Mouse (Mus musculus) E14TG2a.4 (cell line): ENCODE measurements around the gene Fxyd2.

ENCODE experiments used
- H3K27me3 ChIP-seq: 2 replicates; pipeline ENCODE4 v1.6.1; 2014; ENCODE audit warnings: low read length, control low read depth; ENCODE audit not compliant: insufficient read depth
- H3K36me3 ChIP-seq: 2 replicates; pipeline ENCODE4 v1.6.1; 2014; ENCODE audit warnings: low read length, control low read depth; ENCODE audit not compliant: insufficient read depth
- H3K4me1 ChIP-seq: replicated peaks from 2 replicates; pipeline ENCODE4 v1.6.1; 2014; ENCODE audit warnings: low read depth, low read length, control low read depth
- H3K4me3 ChIP-seq: replicated peaks from 2 replicates; pipeline ENCODE4 v1.5.1; 2014; ENCODE audit warnings: mild to moderate bottlenecking, low read length
- H3K9me3 ChIP-seq: 2 replicates; pipeline ENCODE4 v1.6.1; 2014; ENCODE audit warnings: low read length, control low read depth
- CTCF ChIP-seq: conservative IDR thresholded peaks from 2 replicates; pipeline ENCODE4 v1.5.1; 2014; ENCODE audit warnings: low read length
- NANOG ChIP-seq: IDR thresholded peaks from 2 replicates; pipeline ENCODE4 v1.6.1; 2014; ENCODE audit warnings: borderline replicate concordance, low read length, mixed read lengths
- POU5F1 ChIP-seq: IDR thresholded peaks from 2 replicates; pipeline ENCODE4 v1.6.1; 2014; ENCODE audit warnings: low read length, borderline replicate concordance

Fxyd2 gene

DNA sequence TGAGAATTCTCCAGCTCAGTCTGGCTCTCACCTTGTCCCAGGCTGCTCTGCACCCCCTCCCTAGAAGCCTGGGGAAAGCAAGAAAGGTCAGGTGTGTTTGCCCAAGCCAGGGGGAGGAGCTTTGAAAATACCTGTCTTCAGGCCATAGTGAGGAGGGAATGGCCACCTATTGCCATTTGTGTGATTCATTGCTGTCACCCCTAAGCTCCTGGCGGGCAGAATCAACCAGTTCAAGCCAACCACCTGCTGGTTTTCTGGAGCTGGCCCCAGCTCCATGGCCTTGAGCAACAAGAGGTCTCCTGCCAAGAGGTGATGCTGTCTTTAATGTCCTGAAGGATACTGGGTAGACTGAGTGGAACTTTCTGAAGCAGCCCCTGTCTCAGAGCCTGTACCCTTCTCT is 1.1 kb upstream of the Fxyd2 start:
- Histone ChIP-seq H3K27me3 (0 out of 2 replicates have a peak, but pooled peaks cover 5% of the 10 kb centered on the region), H3K4me3 (no peak overlapping the region), H3K9me3 (no peaks in the 10 kb centered on the region), H3K4me1 (peaks cover 77% of the 10 kb centered on the region), H3K36me3 (peaks cover 43% of the 10 kb centered on the region)
- TF ChIP-seq CTCF = no peak
- no peak for TF ChIP-seq POU5F1
- TF ChIP-seq NANOG = no peak

DNA sequence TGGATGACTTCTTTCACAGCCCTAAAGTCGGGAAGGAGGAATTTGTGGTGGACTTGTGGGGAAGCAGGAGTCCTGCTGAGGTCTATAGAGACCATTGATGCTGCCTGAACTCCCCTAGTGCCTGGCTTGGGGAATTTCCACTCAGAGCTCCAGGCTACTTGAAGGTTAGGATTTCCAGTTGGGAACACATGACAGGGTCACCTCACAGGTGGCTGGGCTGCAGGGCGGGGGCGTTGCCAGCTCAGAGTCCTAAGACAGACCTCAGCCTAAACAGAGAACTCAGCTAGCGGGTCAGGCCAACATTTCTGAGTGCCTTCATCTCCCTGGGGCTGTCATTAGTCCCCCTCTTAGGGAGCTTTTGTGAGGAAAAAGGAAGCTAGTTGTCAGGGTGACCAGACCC is 2.4 kb downstream of the Fxyd2 start:
- TF ChIP-seq POU5F1 (no peak), NANOG (no peak), CTCF (no peak)
- Histone ChIP-seq H3K9me3 (no peaks in the 10 kb centered on the region), H3K4me1 (peaks cover 75% of the 10 kb centered on the region), H3K4me3 (no peak overlapping the region), H3K27me3 (0 out of 2 replicates have a peak, but pooled peaks cover 5% of the 10 kb centered on the region), H3K36me3 (peaks cover 8% of the 10 kb centered on the region)

DNA sequence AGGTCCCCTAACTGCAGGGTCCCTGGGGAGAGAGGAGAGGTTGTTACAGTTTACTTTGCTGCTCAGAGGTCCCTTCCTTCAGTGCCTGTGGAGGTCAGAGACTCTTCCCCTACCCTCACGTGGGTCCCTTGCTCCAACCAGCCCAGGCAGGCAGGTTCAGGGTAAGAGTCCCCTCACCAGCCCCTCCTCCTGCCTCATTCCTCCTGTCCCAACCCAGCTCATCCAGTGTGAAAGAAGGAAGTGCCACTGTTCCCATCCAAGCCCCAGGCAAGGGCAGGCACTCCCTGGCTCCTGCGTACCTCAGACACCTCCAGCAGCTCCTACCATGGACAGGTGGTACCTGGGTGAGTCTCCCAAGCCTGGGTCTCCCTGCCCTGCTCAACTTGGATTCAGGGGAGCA is 3.5 kb downstream of the Fxyd2 start:
- no peak overlapping the region for H3K4me3 ChIP-seq
- H3K9me3 ChIP-seq = no peaks in the 10 kb centered on the region
- TF ChIP-seq POU5F1 (no peak), CTCF (no peak), NANOG (no peak)
- peaks cover 5% of the 10 kb centered on the region; the same call in 1 of the 2 replicates for H3K36me3 ChIP-seq
- 0 out of 2 replicates have a peak, but pooled peaks cover 5% of the 10 kb centered on the region for H3K27me3 ChIP-seq
- peaks cover 74% of the 10 kb centered on the region for H3K4me1 ChIP-seq

DNA sequence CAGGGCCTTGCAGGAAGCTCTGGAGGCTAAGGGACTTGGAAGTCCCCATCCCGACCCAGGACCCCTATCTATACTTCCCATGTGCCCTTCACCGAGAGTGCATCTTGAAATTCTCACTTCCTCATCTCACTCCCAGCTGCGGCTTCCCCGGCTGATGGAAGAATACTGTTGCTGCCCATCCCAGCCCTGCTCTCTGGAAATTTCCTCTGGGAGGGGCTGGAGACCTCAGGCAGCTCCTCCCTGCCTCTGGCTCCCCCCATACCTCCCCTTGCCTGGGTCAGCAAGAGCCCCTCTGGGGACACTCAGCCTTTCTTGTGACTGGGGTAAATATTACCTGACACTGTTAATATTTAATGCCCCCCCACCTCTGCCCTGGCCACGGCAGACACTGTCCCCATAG is 6.2 kb downstream of the Fxyd2 start:
- no peaks in the 10 kb centered on the region for H3K9me3 ChIP-seq
- no peaks in the 10 kb centered on the region for H3K36me3 ChIP-seq
- TF ChIP-seq POU5F1 = no peak
- TF ChIP-seq CTCF = no peak
- TF ChIP-seq NANOG = no peak
- H3K4me3 ChIP-seq = peak overlapping the region; percentile 17
- peaks cover 14% of the 10 kb centered on the region; the same call in 1 of the 2 replicates for H3K27me3 ChIP-seq
- peaks cover 73% of the 10 kb centered on the region for H3K4me1 ChIP-seq

GRCm38 (mm10) chr9:45406808-45407207 is 7.3 kb downstream of the Fxyd2 start:
- Histone ChIP-seq H3K36me3 (no peaks in the 10 kb centered on the region), H3K4me1 (peaks cover 76% of the 10 kb centered on the region), H3K4me3 (no peak overlapping the region), H3K9me3 (no peaks in the 10 kb centered on the region), H3K27me3 (peaks cover 12% of the 10 kb centered on the region)
- no peak for TF ChIP-seq POU5F1
- TF ChIP-seq CTCF = no peak
- no peak for TF ChIP-seq NANOG

DNA sequence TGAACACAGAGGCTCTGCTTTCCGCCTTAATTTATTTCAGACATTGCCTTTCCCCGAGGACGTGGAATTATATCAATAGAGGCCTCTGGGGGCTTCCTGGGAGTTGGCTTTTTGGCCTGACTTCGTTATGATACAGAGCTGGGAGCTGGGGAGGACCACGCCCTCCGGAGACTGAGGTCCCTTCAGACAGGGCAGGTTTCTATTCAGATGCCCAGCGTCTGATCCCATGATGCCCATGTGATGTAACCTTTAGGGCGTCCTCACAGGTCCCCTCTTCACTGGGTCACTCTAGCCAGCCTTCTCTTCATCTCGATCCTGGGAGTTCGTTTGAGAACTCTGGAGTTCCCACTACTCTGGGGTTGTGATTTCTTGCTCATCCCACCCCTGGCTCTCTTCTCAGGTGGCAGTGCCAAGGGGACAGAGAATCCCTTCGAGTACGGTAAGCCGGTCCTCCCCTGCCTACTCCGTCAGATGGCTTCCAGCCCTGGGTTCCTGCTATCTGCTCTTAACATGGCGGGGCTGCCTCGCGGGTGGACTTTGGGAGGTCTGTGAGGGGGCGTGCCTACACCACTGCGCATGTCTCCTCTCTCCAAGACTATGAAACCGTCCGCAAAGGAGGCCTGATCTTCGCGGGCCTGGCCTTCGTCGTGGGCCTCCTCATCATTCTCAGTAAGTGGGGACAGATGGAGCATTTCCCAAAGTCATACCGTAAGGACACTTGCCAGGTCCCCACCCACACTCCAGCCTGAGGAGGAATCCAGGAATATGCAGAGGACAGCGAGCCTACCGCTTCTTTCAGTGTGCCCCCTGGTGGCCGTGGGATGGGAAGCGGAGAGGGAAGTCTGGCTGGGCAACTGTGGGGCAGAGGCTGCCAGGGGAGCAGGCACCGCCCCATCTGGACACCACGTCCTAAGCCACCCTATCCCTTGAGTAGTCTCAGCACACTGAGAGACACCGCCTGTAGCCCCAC is 8.5 kb downstream of the Fxyd2 start:
- no peak for TF ChIP-seq NANOG
- TF ChIP-seq CTCF = peak; percentile 57
- H3K4me1 ChIP-seq = peaks cover 71% of the 10 kb centered on the region
- H3K9me3 ChIP-seq = no peaks in the 10 kb centered on the region
- peaks cover 12% of the 10 kb centered on the region for H3K27me3 ChIP-seq
- no peaks in the 10 kb centered on the region for H3K36me3 ChIP-seq
- peak overlapping the region; percentile 48 for H3K4me3 ChIP-seq

DNA sequence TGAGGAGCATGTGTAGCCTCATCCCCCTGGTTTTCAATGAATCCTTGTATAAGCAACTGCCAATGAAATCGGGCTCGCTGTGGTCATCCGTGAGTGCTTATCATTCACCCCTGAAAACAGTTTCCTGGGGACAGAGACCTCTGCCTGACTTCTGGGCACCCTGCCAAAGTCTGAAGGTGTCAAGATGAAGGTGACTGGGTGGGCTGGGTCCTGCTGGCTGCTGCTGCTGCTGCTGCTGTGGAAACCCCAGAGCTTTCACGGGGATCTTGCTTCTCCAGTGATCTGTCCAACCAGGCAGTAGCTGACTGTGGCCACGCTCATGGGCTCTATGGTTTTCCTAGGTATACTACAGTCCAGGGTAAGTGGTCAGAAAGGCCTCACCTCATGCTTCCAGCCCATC is 10.7 kb downstream of the Fxyd2 start:
- peaks cover 58% of the 10 kb centered on the region for H3K4me1 ChIP-seq
- peaks cover 12% of the 10 kb centered on the region for H3K27me3 ChIP-seq
- TF ChIP-seq CTCF (no peak), POU5F1 (no peak), NANOG (no peak)
- H3K4me3 ChIP-seq = no peak overlapping the region
- H3K36me3 ChIP-seq = no peaks in the 10 kb centered on the region
- no peaks in the 10 kb centered on the region for H3K9me3 ChIP-seq

DNA sequence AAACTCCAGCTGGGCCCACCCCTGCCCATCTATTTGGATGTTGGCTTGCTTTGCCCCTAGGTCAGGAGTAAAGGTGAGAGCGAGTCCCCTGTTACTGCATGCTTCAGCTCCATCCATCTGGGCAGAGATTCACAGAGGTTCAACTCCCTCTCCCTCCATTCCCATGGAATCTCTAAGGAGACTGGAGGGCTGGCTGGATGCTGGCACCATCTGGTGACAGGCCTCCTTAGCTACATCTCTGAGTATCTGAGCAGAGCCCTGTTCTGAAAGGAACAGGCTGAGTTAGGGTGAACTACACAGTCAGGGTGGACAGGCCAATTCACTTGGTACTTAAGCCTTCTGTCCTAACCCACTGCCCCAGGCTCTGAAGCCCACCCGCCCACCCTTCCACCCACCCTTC is 11.1 kb downstream of the Fxyd2 start:
- TF ChIP-seq CTCF (no peak), NANOG (no peak), POU5F1 (no peak)
- Histone ChIP-seq H3K36me3 (no peaks in the 10 kb centered on the region), H3K27me3 (peaks cover 12% of the 10 kb centered on the region), H3K4me1 (peaks cover 54% of the 10 kb centered on the region), H3K9me3 (no peaks in the 10 kb centered on the region), H3K4me3 (no peak overlapping the region)

GRCm38 (mm10) chr9:45411111-45411510 is 11.6 kb downstream of the Fxyd2 start:
- TF ChIP-seq CTCF (no peak), POU5F1 (no peak), NANOG (no peak)
- peaks cover 12% of the 10 kb centered on the region for H3K27me3 ChIP-seq
- peaks cover 49% of the 10 kb centered on the region for H3K4me1 ChIP-seq
- H3K4me3 ChIP-seq = no peak overlapping the region
- no peaks in the 10 kb centered on the region for H3K9me3 ChIP-seq
- no peaks in the 10 kb centered on the region for H3K36me3 ChIP-seq

DNA sequence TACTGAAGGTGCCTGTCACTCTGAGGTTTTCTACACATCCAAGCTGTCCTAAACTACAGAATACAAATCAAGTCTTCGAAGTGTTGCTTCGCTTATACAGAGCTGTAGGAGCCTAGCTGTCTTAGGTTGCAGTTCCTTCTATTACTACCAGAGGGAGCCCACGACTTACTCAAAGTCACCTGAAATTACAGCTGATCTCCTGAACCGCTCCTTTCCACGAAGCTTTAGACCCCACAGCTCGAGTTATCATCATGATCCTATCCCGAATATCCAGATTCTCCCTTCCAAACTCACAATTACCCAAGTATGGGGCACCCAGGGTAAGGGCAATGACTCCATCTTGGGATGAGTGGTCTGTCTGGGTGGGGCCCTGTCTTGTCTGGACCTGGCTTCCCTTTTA is 12.3 kb downstream of the Fxyd2 start:
- no peak for TF ChIP-seq POU5F1
- TF ChIP-seq NANOG = no peak
- peak; percentile 43 for TF ChIP-seq CTCF
- H3K4me1 ChIP-seq = peaks cover 42% of the 10 kb centered on the region
- H3K27me3 ChIP-seq = peaks cover 12% of the 10 kb centered on the region
- H3K4me3 ChIP-seq = no peak overlapping the region
- H3K9me3 ChIP-seq = no peaks in the 10 kb centered on the region
- no peaks in the 10 kb centered on the region for H3K36me3 ChIP-seq
